Mouse (Mus musculus): ENCODE data around the gene Gm9913. TPM values are rescaled to one million over a fixed set of nuclear protein-coding genes. Genes with fewer than 3 reads are reported as not detected.

Gene Gm9913
- polyA plus RNA-seq, 1 experiment from 2014 or later, result 0.09 TPM

DNA sequence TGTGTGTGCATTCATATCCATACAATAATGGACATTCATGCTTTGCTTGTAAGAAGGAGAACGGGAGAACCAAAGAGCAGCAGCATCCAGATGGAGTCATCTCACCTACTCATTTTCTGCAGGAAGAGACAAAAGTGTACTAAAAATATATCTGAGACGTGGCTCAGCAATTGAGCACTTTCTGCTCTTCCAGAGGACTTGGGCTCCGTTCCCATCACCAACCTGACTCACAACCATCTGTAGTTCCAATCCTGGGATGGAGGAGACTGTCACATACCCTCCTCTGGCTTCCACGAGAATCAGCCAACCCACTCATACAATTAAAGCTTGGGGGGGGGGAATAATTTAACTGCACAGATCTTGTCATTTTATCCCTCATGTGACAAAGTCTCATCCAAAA lies 23.8 kb upstream of the Gm9913 start:
- Histone ChIP-seq H3K9ac (no peak overlapping the region), H3K9me3 (no peaks in the 10 kb centered on the region), H3K4me1 (no peaks in the 10 kb centered on the region), H3K27ac (no peak overlapping the region), H3K4me3 (no peak overlapping the region), H3K36me3 (replicated peaks) (no peaks in the 10 kb centered on the region), H3K4me2 (no peak overlapping the region), H3K27me3 (replicated peaks) (no peaks in the 10 kb centered on the region)
- WGBS, result 87% methylated on average over 4 of the region's 4 CpGs
- ATAC-seq (replicated peaks), result no peak

- H3K9ac ChIP-seq, result no peak overlapping the region
- H3K36me3 ChIP-seq (replicated peaks), result no peaks in the 10 kb centered on the region
- H3K4me2 ChIP-seq, result no peak overlapping the region
- H3K4me1 ChIP-seq, result no peaks in the 10 kb centered on the region
- WGBS, result 90% methylated on average over 9 of the region's 9 CpGs
- H3K27me3 ChIP-seq (replicated peaks), result no peaks in the 10 kb centered on the region
- no peak overlapping the region for H3K4me3 ChIP-seq
- H3K9me3 ChIP-seq, result no peaks in the 10 kb centered on the region
- H3K27ac ChIP-seq, result no peak overlapping the region
- no peak for ATAC-seq (replicated peaks)
Observed at GRCm38 (mm10) chr2:125481531-125482317, 23.2 kb upstream of the Gm9913 start.

- ATAC-seq (replicated peaks), result no peak
- Histone ChIP-seq H3K9me3 (no peaks in the 10 kb centered on the region), H3K36me3 (replicated peaks) (no peaks in the 10 kb centered on the region), H3K4me1 (no peaks in the 10 kb centered on the region), H3K27ac (no peak overlapping the region), H3K4me3 (no peak overlapping the region), H3K9ac (no peak overlapping the region), H3K4me2 (no peak overlapping the region), H3K27me3 (replicated peaks) (no peaks in the 10 kb centered on the region)
Observed at GRCm38 (mm10) chr2:125484164-125484563, 20.7 kb upstream of the Gm9913 start.

GRCm38 (mm10) chr2:125484910-125485309 lies 20.0 kb upstream of the Gm9913 start:
- Histone ChIP-seq H3K4me2 (no peak overlapping the region), H3K27me3 (replicated peaks) (no peaks in the 10 kb centered on the region), H3K4me1 (no peaks in the 10 kb centered on the region), H3K4me3 (no peak overlapping the region), H3K9me3 (no peaks in the 10 kb centered on the region), H3K9ac (no peak overlapping the region), H3K36me3 (replicated peaks) (no peaks in the 10 kb centered on the region), H3K27ac (no peak overlapping the region)
- WGBS, result 91% methylated on average over 9 of the region's 9 CpGs
- ATAC-seq (replicated peaks), result no peak

GRCm38 (mm10) chr2:125489979-125490378 lies 14.9 kb upstream of the Gm9913 start:
- no peaks in the 10 kb centered on the region for H3K9me3 ChIP-seq
- H3K36me3 ChIP-seq (replicated peaks), result no peaks in the 10 kb centered on the region
- 100% methylated on average over 1 of the region's 1 CpGs for WGBS
- H3K4me2 ChIP-seq, result no peak overlapping the region
- no peak overlapping the region for H3K4me3 ChIP-seq
- ATAC-seq (replicated peaks), result no peak
- no peak overlapping the region for H3K27ac ChIP-seq
- H3K4me1 ChIP-seq, result no peaks in the 10 kb centered on the region
- no peaks in the 10 kb centered on the region for H3K27me3 ChIP-seq (replicated peaks)
- no peak overlapping the region for H3K9ac ChIP-seq

GRCm38 (mm10) chr2:125492050-125492900 lies 12.6 kb upstream of the Gm9913 start:
- Histone ChIP-seq H3K27ac (no peak overlapping the region), H3K4me2 (no peak overlapping the region), H3K9ac (no peak overlapping the region), H3K36me3 (replicated peaks) (no peaks in the 10 kb centered on the region), H3K27me3 (replicated peaks) (no peaks in the 10 kb centered on the region), H3K9me3 (no peaks in the 10 kb centered on the region), H3K4me1 (no peaks in the 10 kb centered on the region), H3K4me3 (no peak overlapping the region)
- 78% methylated on average over 15 of the region's 15 CpGs for WGBS
- ATAC-seq (replicated peaks), result no peak

- no peak overlapping the region for H3K4me3 ChIP-seq
- no peak overlapping the region for H3K9ac ChIP-seq
- H3K4me2 ChIP-seq, result no peak overlapping the region
- no peaks in the 10 kb centered on the region for H3K9me3 ChIP-seq
- no peak overlapping the region for H3K27ac ChIP-seq
- ATAC-seq (replicated peaks), result no peak
- no peaks in the 10 kb centered on the region for H3K36me3 ChIP-seq (replicated peaks)
- WGBS, result 98% methylated on average over 2 of the region's 2 CpGs
- H3K27me3 ChIP-seq (replicated peaks), result no peaks in the 10 kb centered on the region
- no peaks in the 10 kb centered on the region for H3K4me1 ChIP-seq
Observed at GRCm38 (mm10) chr2:125494291-125494690, 10.6 kb upstream of the Gm9913 start.

GRCm38 (mm10) chr2:125494831-125495812 lies 9.8 kb upstream of the Gm9913 start:
- no peak overlapping the region for H3K9ac ChIP-seq
- WGBS, result 95% methylated on average over 20 of the region's 20 CpGs
- no peak for ATAC-seq (replicated peaks)
- no peak overlapping the region for H3K4me3 ChIP-seq
- no peaks in the 10 kb centered on the region for H3K9me3 ChIP-seq
- H3K27me3 ChIP-seq (replicated peaks), result no peaks in the 10 kb centered on the region
- H3K27ac ChIP-seq, result no peak overlapping the region
- H3K4me1 ChIP-seq, result no peaks in the 10 kb centered on the region
- H3K4me2 ChIP-seq, result no peak overlapping the region
- H3K36me3 ChIP-seq (replicated peaks), result no peaks in the 10 kb centered on the region

GRCm38 (mm10) chr2:125496696-125497095 lies 8.2 kb upstream of the Gm9913 start:
- H3K4me2 ChIP-seq, result no peak overlapping the region
- H3K27me3 ChIP-seq (replicated peaks), result no peaks in the 10 kb centered on the region
- no peak overlapping the region for H3K4me3 ChIP-seq
- no peaks in the 10 kb centered on the region for H3K9me3 ChIP-seq
- no peak for ATAC-seq (replicated peaks)
- WGBS, result 93% methylated on average over 5 of the region's 5 CpGs
- H3K27ac ChIP-seq, result no peak overlapping the region
- H3K36me3 ChIP-seq (replicated peaks), result no peaks in the 10 kb centered on the region
- H3K9ac ChIP-seq, result no peak overlapping the region
- H3K4me1 ChIP-seq, result no peaks in the 10 kb centered on the region

GRCm38 (mm10) chr2:125498216-125498615 lies 6.7 kb upstream of the Gm9913 start:
- H3K36me3 ChIP-seq (replicated peaks), result no peaks in the 10 kb centered on the region
- H3K4me2 ChIP-seq, result no peak overlapping the region
- H3K27ac ChIP-seq, result no peak overlapping the region
- H3K9ac ChIP-seq, result no peak overlapping the region
- H3K27me3 ChIP-seq (replicated peaks), result no peaks in the 10 kb centered on the region
- no peaks in the 10 kb centered on the region for H3K4me1 ChIP-seq
- ATAC-seq (replicated peaks), result no peak
- H3K4me3 ChIP-seq, result no peak overlapping the region
- H3K9me3 ChIP-seq, result no peaks in the 10 kb centered on the region
- 95% methylated on average over 7 of the region's 7 CpGs for WGBS

- H3K27ac ChIP-seq, result no peak overlapping the region
- peaks cover 10% of the 10 kb centered on the region for H3K4me1 ChIP-seq
- no peak overlapping the region for H3K4me2 ChIP-seq
- H3K36me3 ChIP-seq (replicated peaks), result no peaks in the 10 kb centered on the region
- no peaks in the 10 kb centered on the region for H3K9me3 ChIP-seq
- no peaks in the 10 kb centered on the region for H3K27me3 ChIP-seq (replicated peaks)
- no peak for ATAC-seq (replicated peaks)
- no peak overlapping the region for H3K9ac ChIP-seq
- no peak overlapping the region for H3K4me3 ChIP-seq
Observed at GRCm38 (mm10) chr2:125501526-125501925, 3.4 kb upstream of the Gm9913 start.
